Mouse (Mus musculus) kidney, embryonic 16.5 days (tissue): ENCODE measurements around the gene AC109138.7. TPM values are rescaled to one million over a fixed set of nuclear protein-coding genes. Genes with fewer than 3 reads are reported as not detected.

Experiments
- ATAC-seq: fragments of 200-750 bp; cut with Nextera tagmentation; 2 replicates; pipeline ENCODE4 v1.8.0; 2017; ENCODE audit warnings: moderate TSS enrichment; ENCODE audit not compliant: low FRiP score, low TSS enrichment
- H3K27ac ChIP-seq: fragments of 300-500 bp; sonication (generic); 2 replicates; pipeline ENCODE4 v1.5.1; 2014; ENCODE audit warnings: low read length
- H3K27me3 ChIP-seq: fragments of 300-500 bp; sonication (generic); 2 replicates; pipeline ENCODE4 v1.6.1; 2014; ENCODE audit warnings: low read length, control low read depth, mixed read lengths; ENCODE audit not compliant: insufficient read depth
- H3K36me3 ChIP-seq: fragments of 300-500 bp; sonication (generic); 2 replicates; pipeline ENCODE4 v1.6.1; 2014; ENCODE audit warnings: low read length, control low read depth, mixed read lengths; ENCODE audit not compliant: insufficient read depth
- H3K4me1 ChIP-seq: fragments of 300-500 bp; sonication (generic); 2 replicates; pipeline ENCODE4 v1.6.1; 2014; ENCODE audit warnings: low read length, control low read depth, mixed read lengths; ENCODE audit not compliant: insufficient read depth
- H3K4me2 ChIP-seq: fragments of 300-500 bp; sonication (generic); replicated peaks from 2 replicates; pipeline ENCODE4 v1.6.1; 2014; ENCODE audit warnings: low read depth, low read length
- H3K4me3 ChIP-seq: fragments of 300-500 bp; sonication (generic); 2 replicates; pipeline ENCODE4 v1.5.1; 2014; ENCODE audit warnings: mild to moderate bottlenecking, low read length
- H3K9ac ChIP-seq: fragments of 300-500 bp; sonication (generic); replicated peaks from 2 replicates; pipeline ENCODE4 v1.6.1; 2014; ENCODE audit warnings: low read length
- H3K9me3 ChIP-seq: fragments of 300-500 bp; sonication (generic); 2 replicates; pipeline ENCODE4 v1.6.1; 2016; ENCODE audit warnings: low read length, control low read depth
- WGBS: fragments of 180-500 bp; shearing (Covaris S2); extraction: QIAGEN DNeasy Blood & Tissue Kit; methylation state at CpG from one replicate; pipeline ENCODE4 v1.1.7; 2014; 5-methylcytosine and 5-hydroxymethylcytosine counted together
- polyA plus RNA-seq: library from polyadenylated mRNA; unstranded; fragments of >200 nt; fragmentation: Nextera tagmentation; extraction: Ambion mirVana; gene quantifications from 2 replicates; pipeline ENCODE4 v1.2.1, GENCODE M21; 2015

Gene AC109138.7
- polyA plus RNA-seq, 1 experiment from 2014 or later, result not detected

DNA sequence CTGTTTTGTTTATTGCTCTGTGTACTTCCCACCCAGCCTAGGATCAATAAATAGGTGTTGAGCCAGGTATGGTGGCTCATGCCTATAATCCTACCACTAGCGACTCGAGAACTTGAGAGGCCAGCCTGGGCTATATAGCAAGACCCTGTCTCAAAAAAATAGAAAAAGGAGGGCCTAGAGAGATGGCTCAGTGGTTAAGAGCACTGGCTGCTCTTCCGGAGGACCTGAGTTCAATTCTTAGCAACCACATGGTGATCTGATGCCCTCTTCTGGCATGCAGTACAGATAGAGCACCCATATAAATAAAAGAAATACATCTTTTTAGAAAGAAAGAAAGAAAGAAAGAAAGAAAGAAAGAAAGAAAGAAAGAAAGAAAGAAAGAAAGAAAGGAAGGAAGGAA, 11.0 kb upstream of the AC109138.7 start:
- H3K4me2 ChIP-seq, result no peak overlapping the region
- 0 out of 2 replicates have a peak, but pooled peaks cover 3% of the 10 kb centered on the region for H3K36me3 ChIP-seq
- H3K27me3 ChIP-seq, result peaks cover 3% of the 10 kb centered on the region; the same call in 1 of the 2 replicates
- H3K27ac ChIP-seq, result no peak overlapping the region
- 69% methylated on average over 3 of the region's 3 CpGs for WGBS
- H3K9me3 ChIP-seq, result no peaks in the 10 kb centered on the region
- no peak overlapping the region for H3K9ac ChIP-seq
- no peak overlapping the region for H3K4me3 ChIP-seq
- peaks cover 22% of the 10 kb centered on the region for H3K4me1 ChIP-seq
- no peak for ATAC-seq

DNA sequence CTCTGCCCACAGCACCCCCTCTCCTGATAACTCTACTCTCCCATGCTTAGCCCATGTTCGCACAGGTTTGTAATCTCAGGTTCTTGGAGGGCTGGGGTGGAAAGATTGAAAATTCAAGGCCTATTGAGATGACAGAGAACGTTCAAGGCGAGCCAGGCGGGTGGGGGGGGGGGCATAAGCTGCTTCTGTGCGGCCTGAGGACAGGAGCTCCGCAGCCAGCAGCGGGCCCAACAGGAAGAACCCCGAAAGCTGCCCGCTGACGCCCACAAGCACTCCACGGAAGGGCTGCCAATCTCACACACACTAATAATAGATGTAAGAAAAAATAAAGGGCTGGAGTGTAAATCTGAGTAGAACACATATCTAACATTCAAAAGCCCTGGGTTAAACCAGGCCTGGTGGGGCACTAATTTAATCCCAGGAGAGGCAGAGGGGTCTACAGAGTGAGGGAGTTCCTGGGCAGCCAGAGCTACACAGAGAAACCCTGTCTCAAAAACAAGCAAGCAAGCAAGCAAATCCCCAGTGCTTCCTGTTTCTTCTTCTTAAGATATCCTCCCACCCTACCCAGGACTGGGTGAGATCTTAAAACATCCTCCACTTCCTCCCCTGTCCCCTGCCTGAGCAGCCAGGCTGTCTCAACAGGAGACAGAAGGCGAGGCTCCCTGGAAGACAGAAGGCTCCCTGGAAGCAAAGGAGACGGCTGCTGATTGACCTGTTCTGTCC, 10.4 kb upstream of the AC109138.7 start:
- Histone ChIP-seq H3K9ac (no peak overlapping the region), H3K36me3 (0 out of 2 replicates have a peak, but pooled peaks cover 3% of the 10 kb centered on the region), H3K9me3 (no peaks in the 10 kb centered on the region), H3K27me3 (peaks cover 3% of the 10 kb centered on the region; the same call in 1 of the 2 replicates), H3K4me2 (no peak overlapping the region), H3K27ac (0 out of 2 replicates have a peak overlapping the region, but pooled peaks have one; percentile 31), H3K4me3 (no peak overlapping the region), H3K4me1 (peaks cover 22% of the 10 kb centered on the region)
- ATAC-seq, result no peak
- WGBS, result 66% methylated on average over 13 of the region's 13 CpGs

DNA sequence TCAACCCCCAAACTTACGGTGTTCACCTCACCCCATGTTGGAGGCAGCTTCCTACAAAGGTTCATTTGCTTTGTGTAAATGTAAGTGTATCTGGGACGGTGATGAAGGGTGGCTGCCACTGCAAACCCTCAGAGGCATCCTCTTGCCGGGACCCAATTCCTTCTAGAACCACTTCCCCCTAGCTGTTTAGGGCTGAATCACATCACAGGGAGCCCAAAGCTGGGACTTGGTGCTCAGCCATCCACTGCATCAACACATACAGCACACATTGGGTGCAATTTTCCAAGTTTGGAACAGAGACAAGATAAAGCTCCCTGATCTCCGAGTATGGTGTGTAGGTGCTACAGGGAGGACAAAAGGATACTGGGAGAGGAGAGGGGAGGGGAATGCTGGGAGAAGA, 9.3 kb upstream of the AC109138.7 start:
- Histone ChIP-seq H3K36me3 (0 out of 2 replicates have a peak, but pooled peaks cover 3% of the 10 kb centered on the region), H3K27me3 (peaks cover 3% of the 10 kb centered on the region; the same call in 1 of the 2 replicates), H3K4me1 (peaks cover 22% of the 10 kb centered on the region), H3K9me3 (no peaks in the 10 kb centered on the region), H3K4me2 (no peak overlapping the region), H3K9ac (no peak overlapping the region), H3K27ac (no peak overlapping the region), H3K4me3 (no peak overlapping the region)
- ATAC-seq, result no peak
- WGBS, result 61% methylated on average over 4 of the region's 4 CpGs

DNA sequence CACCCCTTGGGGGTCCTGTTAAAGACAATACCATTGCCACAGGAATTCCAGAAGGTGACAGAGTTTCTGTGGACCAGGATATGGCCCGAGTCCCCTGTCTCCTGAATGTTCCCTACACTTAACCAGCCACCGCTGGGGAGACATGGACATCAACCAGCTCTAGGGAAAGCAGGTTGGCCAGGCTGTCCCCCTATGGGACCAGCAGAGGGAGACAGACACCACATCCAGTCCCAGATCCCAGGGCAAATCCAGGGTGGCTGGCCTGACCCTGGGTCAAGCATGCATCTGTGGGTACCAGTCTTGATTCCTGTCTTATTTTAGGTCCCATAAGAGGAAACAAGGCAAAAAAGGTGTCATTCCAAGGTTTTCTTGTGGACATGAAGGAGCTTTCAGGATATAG, 7.2 kb upstream of the AC109138.7 start:
- H3K36me3 ChIP-seq, result no peaks in the 10 kb centered on the region
- 2% methylated on average over 2 of the region's 2 CpGs for WGBS
- H3K9me3 ChIP-seq, result no peaks in the 10 kb centered on the region
- ATAC-seq, result peak; percentile 78
- no peak overlapping the region for H3K4me2 ChIP-seq
- H3K4me1 ChIP-seq, result peaks cover 16% of the 10 kb centered on the region
- no peak overlapping the region for H3K9ac ChIP-seq
- H3K27me3 ChIP-seq, result peaks cover 3% of the 10 kb centered on the region; the same call in 1 of the 2 replicates
- no peak overlapping the region for H3K27ac ChIP-seq
- H3K4me3 ChIP-seq, result no peak overlapping the region

DNA sequence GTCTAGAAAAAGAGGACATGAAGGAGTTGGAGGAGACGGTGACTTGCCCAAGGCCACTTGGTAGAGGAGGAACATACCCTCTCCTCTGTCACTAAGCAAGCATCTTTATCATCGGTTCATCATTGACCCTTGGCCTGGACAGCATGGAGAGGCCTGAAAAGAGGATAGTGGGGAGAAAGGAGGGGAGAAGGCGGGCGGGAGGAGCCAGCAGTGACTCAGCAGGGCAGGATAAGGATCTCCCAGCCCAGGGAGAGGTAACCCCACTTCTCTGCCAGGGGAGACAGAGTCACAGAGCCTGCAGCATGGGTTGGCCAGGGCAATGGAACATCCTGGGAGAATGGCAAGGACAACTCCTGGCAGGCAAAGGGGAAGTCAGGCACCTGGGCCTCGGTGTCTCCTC, 5.6 kb upstream of the AC109138.7 start:
- Histone ChIP-seq H3K27me3 (peaks cover 3% of the 10 kb centered on the region; the same call in 1 of the 2 replicates), H3K4me1 (peaks cover 23% of the 10 kb centered on the region), H3K4me3 (no peak overlapping the region), H3K4me2 (no peak overlapping the region), H3K9me3 (no peaks in the 10 kb centered on the region), H3K36me3 (no peaks in the 10 kb centered on the region), H3K27ac (no peak overlapping the region), H3K9ac (no peak overlapping the region)
- 77% methylated on average over 5 of the region's 5 CpGs for WGBS
- no peak for ATAC-seq

DNA sequence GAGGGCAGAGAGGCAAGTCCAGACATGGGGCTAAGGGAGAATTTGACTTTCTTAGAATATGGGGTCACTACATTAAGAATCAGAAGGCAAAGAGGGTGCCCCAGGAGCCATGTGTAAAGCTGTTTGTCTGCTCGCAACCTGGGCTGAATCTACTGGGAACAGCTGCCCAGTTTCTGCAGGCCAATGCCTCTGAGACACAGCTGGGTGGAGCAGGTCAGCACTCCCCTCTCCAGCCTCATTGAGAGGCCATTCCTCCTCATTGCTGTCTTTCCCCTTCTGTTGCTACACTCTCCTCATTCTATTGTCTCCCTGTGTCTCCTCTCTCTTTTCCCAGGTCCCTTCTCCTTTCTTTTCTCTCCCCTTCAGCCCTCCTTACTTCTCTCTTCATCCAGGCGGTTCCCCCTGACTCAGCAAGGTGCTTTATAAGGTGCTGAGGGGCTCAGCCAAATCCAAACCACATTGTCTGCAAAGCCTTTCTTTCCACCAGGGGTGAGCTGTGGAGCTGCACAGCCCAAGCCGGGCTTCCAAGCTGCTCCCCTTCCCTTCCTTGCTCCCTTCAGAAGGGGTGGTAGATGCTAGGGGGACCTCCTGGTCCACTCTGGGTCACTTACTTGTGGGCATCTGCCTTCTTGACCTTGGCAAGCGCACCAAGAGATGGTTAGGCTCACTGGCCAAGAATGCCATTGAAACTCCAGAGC, 2.1 kb upstream of the AC109138.7 start:
- Histone ChIP-seq H3K4me2 (0 out of 2 replicates have a peak overlapping the region, but pooled peaks have one; percentile 10), H3K27ac (no peak overlapping the region), H3K36me3 (no peaks in the 10 kb centered on the region), H3K27me3 (no peaks in the 10 kb centered on the region), H3K9me3 (no peaks in the 10 kb centered on the region), H3K4me1 (peaks cover 44% of the 10 kb centered on the region), H3K9ac (no peak overlapping the region), H3K4me3 (no peak overlapping the region)
- WGBS, result 46% methylated on average over 4 of the region's 4 CpGs
- ATAC-seq, result no peak

DNA sequence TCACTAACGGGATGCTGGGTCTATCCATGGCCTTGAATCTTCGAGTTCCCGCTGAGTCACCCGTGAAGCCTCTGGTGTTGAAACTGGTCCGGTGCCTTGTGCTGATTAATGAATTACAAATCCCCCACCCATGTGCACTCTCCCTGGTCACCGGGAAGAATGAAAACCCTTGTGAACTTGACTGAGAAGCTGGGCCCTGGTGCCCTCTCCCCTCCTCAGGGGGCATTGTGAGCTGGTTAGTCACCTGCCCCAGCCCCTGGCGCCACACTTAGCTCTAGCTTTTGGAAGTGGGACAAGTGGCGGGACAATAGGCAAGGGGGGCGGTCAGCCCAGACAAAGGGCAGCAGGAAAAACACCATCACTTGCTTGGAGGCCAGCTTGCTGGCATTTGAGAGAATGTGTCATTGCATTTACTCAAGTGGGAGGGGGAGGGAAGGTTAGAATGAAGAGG, 608 bp upstream of the AC109138.7 start:
- peak; percentile 46 for ATAC-seq
- H3K27ac ChIP-seq, result peak overlapping the region; percentile 97
- peak overlapping the region; percentile 83 for H3K4me3 ChIP-seq
- peak overlapping the region; percentile 91 for H3K4me2 ChIP-seq
- no peaks in the 10 kb centered on the region for H3K36me3 ChIP-seq
- 9% methylated on average over 9 of the region's 9 CpGs for WGBS
- H3K9me3 ChIP-seq, result no peaks in the 10 kb centered on the region
- peak overlapping the region; percentile 98 for H3K9ac ChIP-seq
- H3K27me3 ChIP-seq, result no peaks in the 10 kb centered on the region
- H3K4me1 ChIP-seq, result peaks cover 55% of the 10 kb centered on the region

DNA sequence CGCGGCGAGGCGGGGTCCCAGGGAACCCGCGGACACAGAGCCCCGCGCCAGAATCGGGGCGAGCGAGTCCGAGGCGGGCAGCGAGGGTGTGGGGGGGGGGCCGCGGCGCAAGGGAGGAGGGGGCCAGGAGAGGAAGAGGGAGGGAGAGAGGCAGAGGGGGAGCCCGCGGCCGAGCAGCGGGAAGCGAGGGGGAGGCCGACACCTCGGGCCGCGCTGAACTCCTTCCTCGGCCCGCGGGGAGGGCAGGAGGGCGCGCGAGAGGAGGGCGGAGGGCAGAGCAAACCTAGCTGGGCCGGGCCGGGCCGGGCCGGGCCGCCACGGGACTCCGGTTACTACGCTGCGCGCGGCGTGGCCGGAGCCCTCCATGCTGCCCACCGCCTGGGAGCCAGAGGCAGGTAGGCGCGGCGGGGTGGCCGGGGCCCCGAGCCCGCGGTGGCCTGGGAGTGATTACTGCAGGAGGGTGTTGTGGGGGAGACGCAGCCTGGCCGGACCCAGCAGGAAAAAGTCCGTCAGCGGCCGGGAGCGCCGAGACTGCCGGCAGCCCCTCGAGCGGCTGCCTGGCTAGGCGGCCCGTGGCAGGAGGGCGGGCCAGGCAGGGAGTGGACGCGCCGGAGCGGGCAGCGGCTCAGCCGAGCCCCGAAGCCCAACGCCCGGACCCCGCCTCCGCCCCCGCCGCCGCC, 754 bp downstream of the AC109138.7 start:
- H3K9me3 ChIP-seq, result no peaks in the 10 kb centered on the region
- H3K9ac ChIP-seq, result peak overlapping the region; percentile 98
- ATAC-seq, result peak; percentile 28
- WGBS, result under 1% methylated on average over 43 of the region's 81 CpGs
- no peaks in the 10 kb centered on the region for H3K36me3 ChIP-seq
- no peaks in the 10 kb centered on the region for H3K27me3 ChIP-seq
- peak overlapping the region; percentile 97 for H3K27ac ChIP-seq
- peaks cover 56% of the 10 kb centered on the region for H3K4me1 ChIP-seq
- peak overlapping the region; percentile 91 for H3K4me2 ChIP-seq
- H3K4me3 ChIP-seq, result peak overlapping the region; percentile 83

DNA sequence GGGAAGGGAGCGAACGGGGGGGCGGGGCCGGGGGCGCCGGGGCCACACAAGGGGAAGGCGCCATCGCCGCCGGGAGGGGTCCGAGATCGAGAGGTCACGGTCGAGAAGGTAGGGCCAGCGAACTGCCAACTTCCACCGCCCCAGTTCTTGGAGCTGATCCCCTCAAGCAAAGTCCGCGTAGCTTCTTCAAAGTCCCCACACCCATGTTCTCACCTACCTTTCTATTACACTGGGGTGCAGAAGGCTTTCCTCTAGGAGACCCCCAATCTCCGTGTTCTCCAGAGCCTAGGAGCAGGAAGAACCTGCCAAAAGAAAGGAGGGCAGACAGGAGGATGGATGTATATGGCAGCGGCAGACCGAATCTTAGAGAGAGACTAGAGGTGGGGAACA, 1.3 kb downstream of the AC109138.7 start:
- Histone ChIP-seq H3K4me2 (peak overlapping the region; percentile 91), H3K4me3 (peak overlapping the region; percentile 83), H3K27me3 (no peaks in the 10 kb centered on the region), H3K9me3 (no peaks in the 10 kb centered on the region), H3K4me1 (peaks cover 62% of the 10 kb centered on the region), H3K9ac (peak overlapping the region; percentile 98), H3K36me3 (no peaks in the 10 kb centered on the region), H3K27ac (peak overlapping the region; percentile 97)
- ATAC-seq, result 0 out of 2 replicates have a peak, but pooled peaks have one; percentile 0
- WGBS, result 3% methylated on average over 18 of the region's 21 CpGs
